Mouse (Mus musculus) lung, postnatal 0 days (tissue): ENCODE results near the gene Zfp385b.

ENCODE experiments used
- CTCF ChIP-seq: IDR thresholded peaks from 2 replicates; pipeline ENCODE4 v1.5.1; 2016; ENCODE audit warnings: antibody characterized with exemption, mild to moderate bottlenecking
- EP300 ChIP-seq: IDR thresholded peaks from 2 replicates; pipeline ENCODE4 v1.6.1; 2016; ENCODE audit warnings: antibody characterized with exemption, mild to moderate bottlenecking, control low read depth

DNA sequence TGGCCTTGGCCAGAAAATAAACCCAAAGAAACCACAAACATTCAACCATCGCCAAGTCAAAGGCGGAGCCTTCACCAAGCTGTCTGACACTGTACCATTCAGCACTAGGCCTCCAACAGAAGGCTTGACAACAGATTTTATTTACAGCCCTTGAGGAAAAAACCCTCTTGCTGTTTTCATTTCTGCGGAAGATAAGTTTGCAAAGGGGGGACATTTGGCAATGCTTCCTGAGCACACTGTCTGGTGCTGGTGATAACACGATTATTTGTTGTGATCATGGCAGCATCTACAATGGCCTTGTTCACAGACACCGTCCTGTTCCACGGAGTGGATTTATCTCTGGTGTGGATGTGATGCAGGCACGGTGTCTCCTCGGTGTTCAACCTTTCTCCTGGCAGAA, 317.0 kb downstream of the Zfp385b start:
- TF ChIP-seq CTCF, result no peak
- no peak for TF ChIP-seq EP300
